Mouse (Mus musculus) heart, embryonic 10.5 days (tissue): ENCODE measurements around the gene Dact3. TPM values are rescaled to one million over a fixed set of nuclear protein-coding genes. Genes with fewer than 3 reads are reported as not detected.

Experiments
- DNase-seq: peaks from one replicate; pipeline ENCODE4 v3.0.0-alpha.2; 2017; ENCODE audit warnings: low spot score
- H3K27ac ChIP-seq: fragments of 300-500 bp; sonication (generic); 2 replicates; pipeline ENCODE4 v1.5.1; 2016; ENCODE audit warnings: mild to moderate bottlenecking
- H3K27me3 ChIP-seq: fragments of 300-500 bp; sonication (generic); 2 replicates; pipeline ENCODE4 v1.6.1; 2016; ENCODE audit warnings: mild to moderate bottlenecking; ENCODE audit not compliant: poor library complexity, insufficient read depth, severe bottlenecking
- H3K36me3 ChIP-seq: fragments of 300-500 bp; sonication (generic); 2 replicates; pipeline ENCODE4 v1.6.1; 2016; ENCODE audit warnings: mild to moderate bottlenecking, moderate library complexity
- H3K4me1 ChIP-seq: fragments of 300-500 bp; sonication (generic); 2 replicates; pipeline ENCODE4 v1.6.1; 2016; ENCODE audit warnings: mild to moderate bottlenecking
- H3K4me3 ChIP-seq: fragments of 300-500 bp; sonication (generic); 2 replicates; pipeline ENCODE4 v1.5.1; 2016; ENCODE audit warnings: mild to moderate bottlenecking, moderate library complexity
- H3K9me3 ChIP-seq: fragments of 300-500 bp; sonication (generic); 2 replicates; pipeline ENCODE4 v1.6.1; 2016; ENCODE audit warnings: mild to moderate bottlenecking, moderate library complexity
- WGBS: fragments of 180-500 bp; shearing (Covaris S2); methylation state at CpG from one replicate; pipeline ENCODE4 v1.1.7; 2016; 5-methylcytosine and 5-hydroxymethylcytosine counted together
- polyA plus RNA-seq: library from polyadenylated mRNA; unstranded; fragments of >200 nt; fragmentation: Nextera tagmentation; extraction: Ambion mirVana; gene quantifications from 2 replicates; pipeline ENCODE4 v1.2.1, GENCODE M21; 2016

The Dact3 gene
- polyA plus RNA-seq, 1 experiment from 2014 or later, result 7.2 TPM

DNA sequence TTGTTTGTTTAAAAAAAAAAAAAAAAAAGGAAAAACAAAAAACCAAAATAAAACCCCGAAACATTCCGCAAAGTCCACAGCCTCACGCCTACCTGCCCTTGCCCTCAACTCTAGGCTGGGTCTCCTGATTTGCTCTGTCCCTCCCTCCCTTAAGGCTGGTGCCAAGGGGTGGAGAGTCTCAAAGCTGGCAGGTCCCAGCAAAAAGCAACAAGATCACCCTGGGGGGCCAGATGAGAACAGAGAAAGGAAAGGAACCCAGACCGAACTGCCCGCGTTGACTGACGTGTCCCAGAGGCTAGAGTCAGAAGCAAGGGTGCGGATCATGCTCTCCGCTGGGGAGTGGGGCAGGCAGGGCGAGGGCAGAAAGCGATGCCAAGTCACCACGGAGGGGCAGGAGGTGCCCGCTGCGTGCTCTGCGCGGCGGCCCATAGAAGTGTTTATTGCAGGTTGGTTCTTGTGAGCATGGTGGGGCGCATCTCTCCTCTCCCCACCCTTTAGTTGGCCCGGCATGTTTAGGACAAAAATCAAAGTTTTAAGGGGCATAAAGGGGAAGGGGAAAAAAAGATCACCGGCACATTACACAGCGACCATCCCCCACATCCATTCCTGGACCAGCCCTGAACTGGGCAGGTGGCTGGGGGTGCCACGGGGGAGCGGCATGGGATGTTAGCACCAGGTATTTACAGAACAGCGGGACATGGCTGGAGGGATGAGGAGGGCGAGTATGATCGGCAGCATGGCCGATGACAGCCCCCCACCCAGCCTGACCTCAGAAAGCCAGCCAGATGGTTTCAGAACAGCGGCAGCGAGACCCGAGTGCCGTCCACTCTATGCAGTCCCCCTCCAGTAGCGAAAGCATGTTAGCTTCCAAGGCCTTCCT lies 40.6 kb downstream of the Dact3 start:
- H3K36me3 ChIP-seq, result peaks cover 60% of the 10 kb centered on the region
- no peaks in the 10 kb centered on the region for H3K9me3 ChIP-seq
- no peak overlapping the region for H3K4me3 ChIP-seq
- peaks cover 28% of the 10 kb centered on the region for H3K4me1 ChIP-seq
- no peak overlapping the region for H3K27ac ChIP-seq
- peaks cover 21% of the 10 kb centered on the region for H3K27me3 ChIP-seq
- no peak for DNase-seq
- WGBS, result 86% methylated on average over 32 of the region's 32 CpGs

DNA sequence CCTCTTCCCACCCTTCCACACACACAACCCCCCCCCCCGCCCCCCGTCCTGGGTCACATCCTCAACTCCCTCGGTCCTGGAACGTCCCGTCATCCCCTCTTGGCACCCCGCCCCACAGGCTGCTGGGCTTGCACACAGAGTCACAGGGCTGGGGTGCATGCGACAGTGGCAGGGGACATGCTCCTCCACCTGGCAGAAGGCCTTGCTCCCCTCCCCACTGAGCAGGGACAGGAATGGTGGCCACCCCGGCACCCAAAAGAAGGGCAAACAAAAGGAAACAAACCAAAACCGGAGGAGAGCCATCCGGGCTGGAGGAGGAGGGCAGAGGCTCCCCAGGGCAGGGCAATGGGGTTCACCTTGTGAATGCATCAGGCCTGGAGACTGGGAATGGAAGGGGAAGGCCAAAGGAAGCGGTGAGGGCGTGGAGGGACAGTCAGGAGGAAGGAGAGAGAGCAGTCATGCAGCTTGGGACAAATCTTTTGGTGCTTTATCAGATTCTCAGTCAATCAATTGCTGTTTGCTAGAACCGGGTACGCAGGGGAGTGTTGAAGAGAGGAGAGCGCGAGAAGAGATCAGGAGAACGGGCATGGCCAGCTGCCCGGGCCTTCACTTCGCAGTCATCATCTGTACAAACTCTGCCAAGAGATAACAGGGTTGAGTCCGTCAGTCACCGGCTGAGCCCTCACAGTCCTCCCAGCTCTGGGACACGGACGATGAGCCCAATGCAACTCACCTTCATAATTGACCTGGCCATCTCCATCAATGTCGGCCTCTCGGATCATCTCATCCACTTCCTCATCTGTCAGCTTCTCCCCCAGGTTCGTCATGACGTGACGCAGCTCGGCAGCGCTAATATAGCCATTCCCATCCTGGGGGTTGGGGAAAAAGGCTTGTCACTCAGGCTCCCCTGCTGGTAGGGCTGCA lies 41.5 kb downstream of the Dact3 start:
- Histone ChIP-seq H3K4me3 (no peak overlapping the region), H3K9me3 (no peaks in the 10 kb centered on the region), H3K36me3 (peaks cover 63% of the 10 kb centered on the region), H3K27me3 (peaks cover 15% of the 10 kb centered on the region), H3K27ac (no peak overlapping the region), H3K4me1 (peaks cover 37% of the 10 kb centered on the region)
- DNase-seq, result no peak
- 71% methylated on average over 30 of the region's 30 CpGs for WGBS

DNA sequence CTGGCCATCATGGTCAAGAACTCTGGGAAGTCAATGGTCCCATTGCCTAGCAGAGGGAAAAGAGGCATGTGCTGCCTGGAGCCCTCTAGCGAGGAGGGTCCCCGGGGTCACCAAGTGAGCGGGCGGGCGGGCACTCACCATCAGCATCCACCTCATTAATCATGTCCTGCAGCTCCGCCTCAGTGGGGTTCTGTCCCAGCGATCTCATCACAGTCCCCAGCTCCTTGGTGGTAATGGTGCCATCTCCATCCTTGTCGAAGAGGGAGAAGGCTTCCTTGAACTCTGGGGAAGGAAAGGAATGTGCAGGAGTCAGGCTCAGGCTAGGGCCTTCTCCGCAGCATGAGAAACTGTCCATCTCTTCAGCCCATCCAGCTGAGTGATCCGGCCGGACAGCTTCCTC lies 42.3 kb downstream of the Dact3 start:
- no peak for DNase-seq
- H3K27me3 ChIP-seq, result peaks cover 8% of the 10 kb centered on the region
- no peak overlapping the region for H3K27ac ChIP-seq
- H3K9me3 ChIP-seq, result no peaks in the 10 kb centered on the region
- H3K36me3 ChIP-seq, result peaks cover 71% of the 10 kb centered on the region
- 78% methylated on average over 11 of the region's 11 CpGs for WGBS
- H3K4me3 ChIP-seq, result no peak overlapping the region
- peaks cover 46% of the 10 kb centered on the region for H3K4me1 ChIP-seq

DNA sequence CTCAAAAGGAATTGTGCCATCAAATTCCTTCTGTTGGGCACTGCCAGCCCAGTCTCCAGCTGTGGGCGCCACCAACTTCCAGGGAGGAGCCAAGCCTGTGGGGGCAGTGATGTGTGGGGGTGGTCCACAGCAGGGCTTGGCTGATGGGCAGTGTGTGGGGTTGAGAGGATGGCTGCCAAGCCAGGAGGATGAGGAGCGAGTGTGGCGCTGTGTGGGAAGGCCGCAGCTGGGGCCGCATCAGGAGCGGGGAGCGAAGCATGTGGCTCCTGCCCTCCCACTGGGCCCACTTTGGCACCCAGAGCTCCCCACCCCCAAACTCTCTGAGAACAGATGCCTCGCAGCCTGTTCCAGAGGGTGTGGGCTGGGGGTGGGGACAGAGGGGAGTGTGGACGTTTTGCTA lies 42.9 kb downstream of the Dact3 start:
- Histone ChIP-seq H3K27ac (no peak overlapping the region), H3K4me3 (no peak overlapping the region), H3K36me3 (peaks cover 71% of the 10 kb centered on the region), H3K9me3 (no peaks in the 10 kb centered on the region), H3K4me1 (peaks cover 51% of the 10 kb centered on the region), H3K27me3 (peaks cover 2% of the 10 kb centered on the region)
- 88% methylated on average over 9 of the region's 9 CpGs for WGBS
- DNase-seq, result no peak

DNA sequence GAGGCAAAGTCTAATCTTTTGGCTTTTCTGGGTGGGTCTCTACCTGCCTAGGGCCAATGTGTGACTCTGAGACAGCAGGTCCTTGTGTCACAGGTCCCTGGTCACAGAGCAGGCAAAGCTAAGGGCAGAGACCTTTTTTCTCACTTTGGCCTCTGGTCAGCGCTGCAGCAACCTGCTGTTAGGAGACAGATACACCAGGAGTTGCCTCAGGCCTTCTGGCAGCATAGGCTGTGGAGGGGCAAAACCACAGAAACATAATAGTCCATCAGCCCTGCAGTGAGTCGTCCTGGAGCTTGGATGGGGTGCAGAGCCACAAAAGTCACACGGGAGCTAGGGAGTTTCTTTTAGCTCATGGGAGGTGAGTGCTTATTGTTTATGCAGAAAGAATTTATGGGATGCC lies 43.6 kb downstream of the Dact3 start:
- Histone ChIP-seq H3K36me3 (peaks cover 71% of the 10 kb centered on the region), H3K4me1 (peaks cover 53% of the 10 kb centered on the region), H3K27ac (no peak overlapping the region), H3K4me3 (no peak overlapping the region), H3K9me3 (no peaks in the 10 kb centered on the region), H3K27me3 (no peaks in the 10 kb centered on the region)
- no peak for DNase-seq
- 89% methylated on average over 3 of the region's 3 CpGs for WGBS

DNA sequence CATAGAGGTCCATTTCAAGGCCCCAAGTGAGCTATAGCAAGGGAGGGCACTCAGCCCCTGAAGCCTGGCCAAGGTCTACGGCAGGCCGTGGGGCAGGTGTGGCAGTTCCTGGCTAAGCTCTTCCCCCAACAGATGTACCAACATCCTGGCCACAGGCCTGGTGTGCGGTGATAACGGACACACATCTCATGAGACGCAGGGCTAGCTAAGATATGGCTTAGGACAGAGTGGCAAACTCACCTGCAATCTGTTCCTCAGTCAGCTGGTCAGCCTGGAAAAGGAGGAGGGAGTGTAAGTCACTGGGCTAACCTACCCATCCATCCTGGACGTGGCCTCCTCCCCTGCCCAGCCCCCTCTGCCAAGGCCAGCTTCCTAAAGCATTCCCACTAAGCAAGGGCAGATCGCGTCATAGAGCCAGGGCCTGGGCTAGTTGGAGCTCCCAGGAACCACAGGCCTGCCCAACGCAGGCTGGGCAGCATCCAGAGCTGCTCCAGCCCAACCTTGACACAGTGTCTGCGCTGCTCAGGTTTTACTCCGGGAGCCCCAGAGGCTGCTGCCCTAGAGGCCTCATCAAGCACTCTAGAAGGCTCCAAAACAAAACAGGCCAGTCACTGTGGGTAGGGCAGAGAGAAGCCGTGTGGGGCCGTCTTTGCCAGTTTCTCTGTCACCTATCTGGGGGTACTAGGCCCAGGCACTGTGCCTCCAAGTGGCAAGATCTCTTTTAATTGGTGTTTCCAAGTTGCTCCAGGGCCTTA lies 44.5 kb downstream of the Dact3 start:
- Histone ChIP-seq H3K27ac (no peak overlapping the region), H3K4me3 (no peak overlapping the region), H3K9me3 (no peaks in the 10 kb centered on the region), H3K4me1 (peaks cover 53% of the 10 kb centered on the region), H3K36me3 (peaks cover 65% of the 10 kb centered on the region), H3K27me3 (no peaks in the 10 kb centered on the region)
- no peak for DNase-seq
- WGBS, result 80% methylated on average over 13 of the region's 13 CpGs

DNA sequence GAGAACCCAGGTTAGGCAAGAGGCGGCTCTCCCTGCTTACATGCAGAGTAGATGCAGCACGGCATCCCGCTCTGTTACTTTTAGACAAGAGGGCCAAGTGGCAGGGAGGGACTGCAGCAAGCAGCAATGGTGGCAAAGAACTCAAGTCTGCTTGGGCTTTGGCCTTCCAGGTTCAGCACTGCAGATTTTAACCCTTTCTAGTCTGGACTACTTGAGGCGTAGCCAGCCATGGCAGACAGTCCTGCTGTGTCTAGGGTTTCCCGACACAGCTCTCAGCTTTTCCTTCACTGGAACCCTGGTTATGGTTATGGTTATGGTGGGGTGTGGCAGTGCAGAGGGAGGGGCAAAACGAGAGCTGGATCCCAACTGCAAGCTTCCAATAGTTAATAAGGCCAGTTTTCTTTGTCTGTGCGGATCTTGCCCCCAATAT lies 45.0 kb downstream of the Dact3 start:
- no peak for DNase-seq
- Histone ChIP-seq H3K4me3 (no peak overlapping the region), H3K9me3 (no peaks in the 10 kb centered on the region), H3K36me3 (peaks cover 59% of the 10 kb centered on the region), H3K27me3 (no peaks in the 10 kb centered on the region), H3K4me1 (peaks cover 53% of the 10 kb centered on the region), H3K27ac (no peak overlapping the region)
- whole genome bisulfite sequencing, result 85% methylated on average over 7 of the region's 7 CpGs

DNA sequence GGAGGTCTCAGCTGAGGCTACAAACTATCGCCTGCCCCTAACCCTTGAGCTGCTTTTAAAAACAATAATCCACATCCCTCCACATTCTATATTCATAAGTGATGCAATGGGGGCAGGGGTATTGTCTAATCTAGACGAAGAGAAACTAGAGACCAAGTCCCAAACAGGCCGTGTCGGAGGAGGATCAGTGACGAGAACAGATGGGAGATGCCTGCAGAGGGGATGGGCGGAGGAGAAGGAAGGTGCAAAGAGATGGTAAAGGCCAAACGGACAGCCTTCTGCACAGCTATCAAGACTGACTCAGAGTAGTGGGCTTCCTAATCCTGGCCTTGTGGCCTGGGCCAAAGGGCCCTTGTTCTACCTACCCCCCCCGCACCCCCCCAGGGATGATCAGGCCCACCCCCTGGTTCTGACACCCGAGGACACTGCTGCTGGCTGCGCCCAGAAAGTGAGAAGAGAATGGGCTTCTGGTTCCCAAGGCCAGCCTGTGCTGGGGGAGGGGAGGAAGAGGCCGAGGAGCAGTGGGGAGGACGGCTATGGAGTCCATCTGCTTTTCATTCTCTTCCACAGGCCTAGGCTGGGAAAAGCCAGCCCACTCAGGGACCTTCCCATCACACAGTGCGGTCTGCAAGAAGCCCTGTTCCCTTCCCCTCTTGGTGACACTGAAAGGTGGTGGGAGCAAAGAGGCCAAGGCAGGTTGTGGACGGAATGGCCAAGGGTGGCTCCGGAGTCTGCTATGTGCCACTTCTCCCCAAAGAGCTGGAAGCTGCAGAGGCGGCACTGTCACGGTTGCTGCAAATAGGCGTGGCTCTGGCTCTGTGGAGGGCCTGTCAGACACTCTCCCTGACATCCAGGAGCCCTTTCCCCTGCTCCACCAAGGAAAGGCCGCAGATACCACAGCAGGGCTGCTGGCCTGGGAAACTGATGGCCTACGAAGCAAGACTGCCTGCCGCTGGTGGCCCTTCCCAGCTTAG lies 46.0 kb downstream of the Dact3 start:
- Histone ChIP-seq H3K9me3 (no peaks in the 10 kb centered on the region), H3K36me3 (peaks cover 51% of the 10 kb centered on the region), H3K27ac (peak overlapping the region; percentile 98; the same call in 1 of the 2 replicates), H3K4me3 (peak overlapping the region; percentile 95), H3K27me3 (no peaks in the 10 kb centered on the region), H3K4me1 (peaks cover 53% of the 10 kb centered on the region)
- WGBS, result 59% methylated on average over 21 of the region's 21 CpGs
- no peak for DNase-seq

DNA sequence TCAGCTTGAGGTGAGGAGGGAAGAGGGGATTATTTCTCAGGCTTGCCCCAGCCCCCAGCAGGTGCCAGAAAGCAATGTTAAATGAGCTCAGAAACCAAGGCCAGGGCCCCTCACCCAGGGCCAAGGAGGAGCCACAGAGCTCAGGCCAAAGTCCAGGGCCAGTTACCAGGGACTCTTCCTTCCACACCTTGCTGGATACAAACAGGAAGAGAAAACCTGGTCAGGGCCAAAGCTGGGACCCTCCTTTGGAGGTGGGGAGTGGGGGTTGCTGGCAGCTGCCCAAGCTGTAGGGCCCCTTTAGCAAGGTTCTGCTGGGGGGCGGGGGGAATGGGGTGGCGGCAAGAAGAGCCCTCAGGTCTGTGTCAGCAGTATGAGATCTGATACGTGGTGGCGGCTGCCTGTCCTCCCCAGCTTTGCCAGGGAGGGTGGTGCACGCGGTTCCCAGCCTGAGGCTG lies 46.8 kb downstream of the Dact3 start:
- H3K9me3 ChIP-seq, result no peaks in the 10 kb centered on the region
- 63% methylated on average over 6 of the region's 6 CpGs for WGBS

DNA sequence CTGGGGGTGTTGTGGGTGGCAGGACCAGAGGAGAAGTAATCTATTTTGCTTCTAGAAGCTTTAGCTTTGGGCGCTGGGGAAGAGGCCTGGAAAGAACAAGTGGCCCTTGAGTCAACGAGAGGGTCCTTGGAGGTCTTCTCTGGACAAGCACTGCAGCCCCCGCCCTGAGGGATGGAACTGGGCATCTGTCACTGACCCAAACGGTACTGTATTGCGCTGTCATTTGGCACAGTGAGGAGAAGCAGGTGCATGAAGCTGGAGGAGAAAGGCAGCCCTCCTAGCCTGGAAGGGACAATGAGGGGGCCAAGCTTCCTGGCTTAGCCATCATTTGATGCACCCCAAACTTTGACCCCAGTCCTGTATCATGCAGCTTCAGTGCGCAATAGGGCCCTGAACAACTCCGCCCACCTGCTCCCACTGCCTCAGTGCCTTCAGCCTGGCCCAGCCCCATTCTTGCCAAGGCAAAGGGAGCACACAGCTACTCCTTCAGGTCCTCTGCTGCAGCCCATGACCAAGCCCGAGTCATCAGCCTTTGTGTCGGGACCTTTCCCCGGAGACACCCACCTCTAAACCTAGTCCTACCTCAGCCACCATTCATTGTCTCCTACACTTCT lies 47.4 kb downstream of the Dact3 start:
- Histone ChIP-seq H3K36me3 (peaks cover 37% of the 10 kb centered on the region), H3K9me3 (no peaks in the 10 kb centered on the region), H3K4me1 (peaks cover 48% of the 10 kb centered on the region), H3K4me3 (peak overlapping the region; percentile 95), H3K27me3 (no peaks in the 10 kb centered on the region), H3K27ac (peak overlapping the region; percentile 98)
- 51% methylated on average over 10 of the region's 10 CpGs for WGBS
- DNase-seq, result no peak

More for the DNA sequence above, 46.8 kb downstream of the Dact3 start:
- Histone ChIP-seq H3K4me3 (peak overlapping the region; percentile 95), H3K4me1 (peaks cover 53% of the 10 kb centered on the region), H3K36me3 (peaks cover 43% of the 10 kb centered on the region), H3K27ac (peak overlapping the region; percentile 98; the same call in 1 of the 2 replicates), H3K27me3 (no peaks in the 10 kb centered on the region)
- DNase-seq, result no peak

DNA sequence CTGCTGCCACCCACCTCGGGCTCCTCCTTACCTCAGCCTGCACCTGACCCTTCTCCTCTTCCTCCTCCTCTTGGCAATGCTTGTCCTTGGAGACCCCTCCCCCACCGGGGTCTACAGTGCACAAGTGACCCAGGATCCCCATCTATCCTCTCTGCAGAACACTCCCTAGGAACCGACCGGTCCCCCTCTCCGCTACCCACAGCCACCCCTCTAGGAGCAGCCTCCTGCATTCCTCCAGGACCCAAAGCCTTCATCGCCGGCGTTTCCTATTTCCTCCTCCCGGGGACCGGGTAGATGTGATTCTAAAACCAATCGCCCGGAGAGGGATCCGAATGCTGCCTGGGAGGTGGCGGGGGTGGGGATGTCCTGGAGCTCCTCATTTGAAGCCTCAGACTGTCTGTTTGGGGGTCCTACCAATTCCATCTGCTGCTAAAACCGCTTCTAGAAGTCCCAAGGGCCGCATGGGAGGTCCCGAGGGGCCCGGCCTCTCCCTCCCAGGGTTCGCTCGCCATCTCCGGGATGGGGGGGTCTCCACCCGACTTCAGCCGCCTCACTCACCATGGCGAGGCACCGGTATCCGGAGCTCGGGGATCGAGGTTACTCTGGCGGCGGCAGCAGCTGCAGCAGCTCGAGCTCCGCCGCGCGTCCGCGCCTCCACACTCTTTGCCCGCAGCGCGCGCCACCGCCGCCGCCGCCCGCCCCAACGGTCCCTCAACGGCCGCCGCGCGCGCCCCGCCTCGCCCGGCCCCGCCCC lies 48.3 kb downstream of the Dact3 start:
- peak overlapping the region; percentile 95 for H3K4me3 ChIP-seq
- under 1% methylated on average over 50 of the region's 57 CpGs for WGBS
- peak overlapping the region; percentile 98 for H3K27ac ChIP-seq
- H3K9me3 ChIP-seq, result no peaks in the 10 kb centered on the region
- H3K27me3 ChIP-seq, result no peaks in the 10 kb centered on the region
- peaks cover 40% of the 10 kb centered on the region for H3K4me1 ChIP-seq
- H3K36me3 ChIP-seq, result peaks cover 27% of the 10 kb centered on the region
- no peak for DNase-seq
